Mouse (Mus musculus) forebrain, embryonic 10.5 days (tissue): Measurements from ENCODE around the gene Tdp1. TPM values are rescaled to one million over a fixed set of nuclear protein-coding genes. Genes with fewer than 3 reads are reported as not detected.

Source experiments
- DNase-seq: peaks from one replicate; pipeline ENCODE4 v3.0.0-alpha.2; 2017; ENCODE audit warnings: low spot score; ENCODE audit errors: extremely low spot score
- H3K27ac ChIP-seq: fragments of 300-500 bp; sonication (generic); 2 replicates; pipeline ENCODE4 v1.5.1; 2016; ENCODE audit warnings: mild to moderate bottlenecking
- H3K27me3 ChIP-seq: fragments of 300-500 bp; sonication (generic); 2 replicates; pipeline ENCODE4 v1.6.1; 2016; ENCODE audit warnings: mild to moderate bottlenecking; ENCODE audit not compliant: poor library complexity, severe bottlenecking
- H3K36me3 ChIP-seq: fragments of 300-500 bp; sonication (generic); replicated peaks from 2 replicates; pipeline ENCODE4 v1.6.1; 2016; ENCODE audit warnings: mild to moderate bottlenecking, moderate library complexity
- H3K4me1 ChIP-seq: fragments of 300-500 bp; sonication (generic); 2 replicates; pipeline ENCODE4 v1.6.1; 2016
- H3K4me3 ChIP-seq: fragments of 300-500 bp; sonication (generic); 2 replicates; pipeline ENCODE4 v1.5.1; 2016; ENCODE audit warnings: mild to moderate bottlenecking, moderate library complexity
- H3K9me3 ChIP-seq: fragments of 300-500 bp; sonication (generic); 2 replicates; pipeline ENCODE4 v1.6.1; 2016; ENCODE audit warnings: mild to moderate bottlenecking, moderate library complexity
- WGBS: fragments of 180-500 bp; shearing (Covaris S2); methylation state at CpG from one replicate; pipeline ENCODE4 v1.1.7; 2016; 5-methylcytosine and 5-hydroxymethylcytosine counted together
- microRNA-seq: library from miRNA; unstranded; fragments of <30 nt; microRNA quantifications from one replicate; pipeline ENCODE4, GENCODE M21; 2017
- polyA plus RNA-seq: library from polyadenylated mRNA; unstranded; fragments of >200 nt; fragmentation: Nextera tagmentation; extraction: Ambion mirVana; gene quantifications from 2 replicates; pipeline ENCODE4 v1.2.1, GENCODE M21; 2016

The Tdp1 gene
- polyA plus RNA-seq, 1 experiment from 2014 or later, result 90.5 TPM

GRCm38 (mm10) chr12:99999726-100000125, 115.4 kb downstream of the Tdp1 start:
- DNase-seq, result no peak
- Histone ChIP-seq H3K4me3 (no peak overlapping the region), H3K4me1 (peaks cover 22% of the 10 kb centered on the region), H3K36me3 (no peaks in the 10 kb centered on the region), H3K27me3 (no peaks in the 10 kb centered on the region), H3K9me3 (no peaks in the 10 kb centered on the region), H3K27ac (no peak overlapping the region)
- 79% methylated on average over 5 of the region's 5 CpGs for WGBS

- Histone ChIP-seq H3K4me3 (no peak overlapping the region), H3K27me3 (no peaks in the 10 kb centered on the region), H3K4me1 (peaks cover 22% of the 10 kb centered on the region), H3K9me3 (no peaks in the 10 kb centered on the region), H3K36me3 (no peaks in the 10 kb centered on the region), H3K27ac (no peak overlapping the region)
- 81% methylated on average over 7 of the region's 7 CpGs for WGBS
- DNase-seq, result no peak
Observed at GRCm38 (mm10) chr12:100000381-100000780, 116.1 kb downstream of the Tdp1 start.

- 91% methylated on average over 3 of the region's 3 CpGs for WGBS
- H3K27me3 ChIP-seq, result no peaks in the 10 kb centered on the region
Observed at GRCm38 (mm10) chr12:100001246-100001645, 116.9 kb downstream of the Tdp1 start.

GRCm38 (mm10) chr12:100001910-100002309, 117.6 kb downstream of the Tdp1 start:
- 91% methylated on average over 3 of the region's 3 CpGs for WGBS
- peaks cover 22% of the 10 kb centered on the region for H3K4me1 ChIP-seq
- no peaks in the 10 kb centered on the region for H3K27me3 ChIP-seq
- no peaks in the 10 kb centered on the region for H3K9me3 ChIP-seq
- no peak for DNase-seq
- H3K27ac ChIP-seq, result no peak overlapping the region
- H3K4me3 ChIP-seq, result no peak overlapping the region
- H3K36me3 ChIP-seq, result no peaks in the 10 kb centered on the region

More at GRCm38 (mm10) chr12:100001246-100001645, 116.9 kb downstream of the Tdp1 start:
- Histone ChIP-seq H3K27ac (no peak overlapping the region), H3K4me3 (no peak overlapping the region), H3K9me3 (no peaks in the 10 kb centered on the region), H3K4me1 (peaks cover 22% of the 10 kb centered on the region), H3K36me3 (no peaks in the 10 kb centered on the region)
- DNase-seq, result no peak

- Histone ChIP-seq H3K9me3 (no peaks in the 10 kb centered on the region), H3K27ac (no peak overlapping the region)
- DNase-seq, result no peak
Observed at GRCm38 (mm10) chr12:100002914-100003587, 118.7 kb downstream of the Tdp1 start.

More at GRCm38 (mm10) chr12:100002914-100003587, 118.7 kb downstream of the Tdp1 start:
- Histone ChIP-seq H3K4me1 (peaks cover 19% of the 10 kb centered on the region), H3K36me3 (no peaks in the 10 kb centered on the region), H3K27me3 (no peaks in the 10 kb centered on the region), H3K4me3 (no peak overlapping the region)
- 28% methylated on average over 8 of the region's 8 CpGs for WGBS

Small RNAs within 50 kb of the gene (microRNA-seq; reads per million reads assigned to microRNA genes)
- gene Gm23291, result not detected

Other genes with a start within 250 kb of the Tdp1 start
- gene Efcab11, start 78 bp upstream of the Tdp1 start, polyA plus RNA-seq, result 24.9 and 25.0 TPM in 2 replicates
- 0.16 and 0.38 TPM in 2 replicates for gene Kcnk13, start 80.0 kb downstream of the Tdp1 start, polyA plus RNA-seq
- 414 and 431 TPM in 2 replicates for gene Psmc1, start 225.6 kb downstream of the Tdp1 start, polyA plus RNA-seq